Mouse (Mus musculus): ENCODE measurements around the gene Hist1h1e.

Gene Hist1h1e

DNA sequence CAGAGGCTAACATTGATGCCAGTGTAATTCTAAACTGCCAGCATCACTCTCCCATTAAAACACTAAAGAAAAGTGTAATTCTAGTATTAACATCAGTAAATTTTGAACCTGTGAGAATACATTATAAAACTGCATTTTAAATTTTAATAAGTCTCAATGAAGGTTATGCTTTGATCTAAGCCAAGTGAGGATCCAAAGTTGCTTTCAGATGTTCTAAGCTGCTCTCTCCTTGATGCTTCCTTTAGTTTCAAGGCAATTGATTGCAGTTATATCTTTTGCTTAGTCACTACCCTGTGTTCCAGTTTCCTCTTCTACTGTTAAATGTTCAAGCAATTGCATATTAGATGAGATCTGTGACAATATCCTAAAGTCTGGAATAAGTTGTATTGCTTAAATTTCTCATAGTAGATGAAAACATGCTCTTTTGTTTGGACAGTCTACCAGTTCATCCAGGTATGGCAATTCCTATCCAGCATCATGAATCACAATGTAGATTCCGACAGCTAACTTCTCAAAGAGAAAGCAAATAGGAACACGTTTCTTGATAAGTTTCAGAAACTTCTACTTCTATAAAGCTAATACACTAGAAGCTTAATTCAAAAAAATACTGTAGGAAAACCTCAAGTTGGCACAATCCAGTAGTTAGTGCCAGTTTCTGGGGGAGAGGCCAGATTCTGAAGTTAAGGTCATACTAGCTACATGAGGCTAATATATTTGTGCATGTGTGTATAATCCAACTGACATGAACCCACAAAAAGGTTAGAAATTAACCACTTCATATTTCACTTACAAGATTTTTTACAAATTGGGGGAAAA, 49.9 kb downstream of the Hist1h1e start:
- DNase-seq = no peak

DNA sequence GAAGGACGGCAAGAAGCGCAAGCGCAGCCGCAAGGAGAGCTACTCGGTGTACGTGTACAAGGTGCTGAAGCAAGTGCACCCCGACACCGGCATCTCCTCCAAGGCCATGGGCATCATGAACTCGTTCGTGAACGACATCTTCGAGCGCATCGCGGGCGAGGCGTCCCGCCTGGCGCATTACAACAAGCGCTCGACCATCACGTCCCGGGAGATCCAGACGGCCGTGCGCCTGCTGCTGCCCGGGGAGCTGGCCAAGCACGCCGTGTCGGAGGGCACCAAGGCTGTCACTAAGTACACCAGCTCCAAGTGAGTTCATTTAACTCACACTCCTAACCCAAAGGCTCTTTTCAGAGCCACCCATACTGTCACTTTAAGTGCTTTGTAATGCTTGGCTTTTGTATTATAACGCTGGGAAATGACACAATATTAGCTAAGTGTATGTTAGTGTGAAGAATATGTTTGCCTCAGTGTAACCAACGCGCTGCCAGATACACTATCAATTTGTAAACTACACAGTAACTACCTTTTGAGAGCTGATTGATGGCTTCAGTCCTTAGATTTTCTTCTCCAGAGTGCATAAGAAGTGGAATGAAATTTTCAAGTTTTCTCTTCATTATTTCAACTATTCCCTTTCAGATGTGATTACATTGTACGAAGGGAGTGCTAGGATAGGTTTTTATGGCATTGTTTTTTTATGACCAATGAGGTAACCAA, 50.7 kb downstream of the Hist1h1e start:
- DNase-seq = peak; percentile 34

DNA sequence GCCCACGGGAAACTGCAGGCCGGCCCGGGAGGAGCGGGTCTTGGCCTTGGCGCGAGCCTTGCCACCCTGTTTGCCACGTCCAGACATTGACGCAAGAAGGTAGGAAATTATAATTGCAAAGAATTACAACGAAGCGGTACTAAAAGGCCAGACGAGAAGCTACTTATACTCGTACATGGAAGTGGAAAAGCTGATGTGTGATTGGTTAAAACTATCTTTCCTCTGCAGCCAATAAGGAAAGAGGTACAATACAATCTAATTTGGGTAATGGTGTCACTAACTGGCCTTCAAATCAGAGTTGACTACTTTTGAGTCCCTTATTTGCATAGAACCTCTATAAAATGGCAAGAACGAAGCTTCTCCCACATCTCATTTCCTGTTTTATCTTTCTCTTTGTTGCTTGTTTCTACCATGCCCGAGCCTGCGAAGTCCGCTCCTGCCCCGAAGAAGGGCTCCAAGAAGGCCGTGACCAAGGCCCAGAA, 51.3 kb downstream of the Hist1h1e start, which contains the start of the genes Hist1h2ae and Hist1h2bg:
Gene Hist1h2ae (minus strand): TSS at position 199 of the 482 bp plus-strand sequence.
Gene Hist1h2bg (plus strand): TSS at position 375 of the 482 bp plus-strand sequence.
- DNase-seq = peak; percentile 88

Measured in liver (tissue).